Mouse (Mus musculus) embryonic facial prominence, embryonic 14.5 days (tissue): ENCODE measurements around the gene Nmur2. TPM values are rescaled to one million over a fixed set of nuclear protein-coding genes. Genes with fewer than 3 reads are reported as not detected.

Experiments used
- ATAC-seq: fragments of 200-750 bp; cut with Nextera tagmentation; 2 replicates; pipeline ENCODE4 v1.8.0; 2017; ENCODE audit warnings: low read depth, moderate number of reproducible peaks, moderate TSS enrichment
- DNase-seq: peaks from one replicate; pipeline ENCODE4 v3.0.0-alpha.2; 2015; ENCODE audit warnings: low spot score
- H3K27ac ChIP-seq: fragments of 300-500 bp; sonication (generic); replicated peaks from 2 replicates; pipeline ENCODE4 v1.5.1; 2014; ENCODE audit warnings: low read depth, mild to moderate bottlenecking, low read length, moderate library complexity
- H3K27me3 ChIP-seq: fragments of 300-500 bp; sonication (generic); replicated peaks from 2 replicates; pipeline ENCODE4 v1.6.1; 2014; ENCODE audit warnings: low read length; ENCODE audit not compliant: control insufficient read depth, insufficient read depth
- H3K36me3 ChIP-seq: fragments of 300-500 bp; sonication (generic); 2 replicates; pipeline ENCODE4 v1.6.1; 2014; ENCODE audit warnings: low read length, mixed read lengths; ENCODE audit not compliant: control insufficient read depth, insufficient read depth
- H3K4me1 ChIP-seq: fragments of 300-500 bp; sonication (generic); 2 replicates; pipeline ENCODE4 v1.6.1; 2014; ENCODE audit warnings: antibody characterized with exemption, low read length; ENCODE audit not compliant: control insufficient read depth, insufficient read depth
- H3K4me2 ChIP-seq: fragments of 300-500 bp; sonication (generic); 2 replicates; pipeline ENCODE4 v1.6.1; 2014; ENCODE audit warnings: low read depth, mild to moderate bottlenecking, low read length, moderate library complexity, mixed read lengths
- H3K4me3 ChIP-seq: fragments of 300-500 bp; sonication (generic); 2 replicates; pipeline ENCODE4 v1.5.1; 2014; ENCODE audit warnings: low read depth, mild to moderate bottlenecking, low read length
- H3K9ac ChIP-seq: fragments of 300-500 bp; sonication (generic); 2 replicates; pipeline ENCODE4 v1.6.1; 2014; ENCODE audit warnings: low read depth, mild to moderate bottlenecking, low read length, moderate library complexity, mixed read lengths
- H3K9me3 ChIP-seq: fragments of 300-500 bp; sonication (generic); 2 replicates; pipeline ENCODE4 v1.6.1; 2016; ENCODE audit warnings: low read length; ENCODE audit not compliant: control insufficient read depth
- WGBS: fragments of 180-500 bp; shearing (Covaris S2); extraction: QIAGEN DNeasy Blood & Tissue Kit; methylation state at CpG from one replicate; pipeline ENCODE4 v1.1.7; 2014; 5-methylcytosine and 5-hydroxymethylcytosine counted together
- polyA plus RNA-seq: library from polyadenylated mRNA; unstranded; fragments of >200 nt; fragmentation: Nextera tagmentation; extraction: Ambion mirVana; gene quantifications from 2 replicates; pipeline ENCODE4 v1.2.1, GENCODE M21; 2014

The Nmur2 gene
- polyA plus RNA-seq, 1 experiment from 2014 or later = 0.24 TPM

GRCm38 (mm10) chr11:56025746-56026570, 14.9 kb downstream of the Nmur2 start:
- H3K4me1 ChIP-seq = no peaks in the 10 kb centered on the region
- ATAC-seq (no peak), DNase-seq (peak; percentile 31)
- 72% methylated on average over 10 of the region's 10 CpGs for WGBS
- no peaks in the 10 kb centered on the region for H3K27me3 ChIP-seq
- no peak overlapping the region for H3K4me3 ChIP-seq
- no peaks in the 10 kb centered on the region for H3K36me3 ChIP-seq
- no peak overlapping the region for H3K27ac ChIP-seq
- no peak overlapping the region for H3K4me2 ChIP-seq
- no peaks in the 10 kb centered on the region for H3K9me3 ChIP-seq
- H3K9ac ChIP-seq = no peak overlapping the region

DNA sequence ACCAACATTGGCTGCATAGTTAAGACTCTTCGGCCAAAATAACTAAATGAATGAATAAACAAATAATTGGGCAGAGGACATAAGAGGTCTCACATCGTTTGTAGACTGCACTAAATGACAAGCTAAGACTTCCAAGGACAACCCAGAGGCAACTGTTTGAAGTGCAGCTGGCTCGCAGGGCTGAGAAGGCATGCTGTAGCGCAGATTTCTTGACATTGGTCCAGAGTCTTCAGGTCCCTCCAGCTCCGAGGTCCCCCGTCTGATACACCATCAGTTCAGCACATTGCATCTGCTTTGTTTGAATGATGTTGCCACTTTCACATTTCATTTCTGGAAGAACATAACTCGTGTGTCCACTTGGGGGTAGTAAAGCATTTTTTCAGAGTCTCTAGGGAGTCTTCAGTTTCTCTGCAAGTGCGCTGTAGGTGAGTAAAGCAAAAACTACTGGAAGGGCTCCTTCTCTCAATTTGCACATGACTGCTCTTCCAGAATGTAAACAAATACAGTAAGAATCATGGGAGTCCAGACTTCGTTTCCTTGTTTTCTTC, 27.2 kb downstream of the Nmur2 start:
- no peaks in the 10 kb centered on the region for H3K9me3 ChIP-seq
- H3K4me2 ChIP-seq = no peak overlapping the region
- no peaks in the 10 kb centered on the region for H3K27me3 ChIP-seq
- ATAC-seq (no peak), DNase-seq (peak; percentile 19)
- 38% methylated on average over 9 of the region's 9 CpGs for WGBS
- no peak overlapping the region for H3K9ac ChIP-seq
- H3K4me1 ChIP-seq = no peaks in the 10 kb centered on the region
- no peak overlapping the region for H3K4me3 ChIP-seq
- H3K27ac ChIP-seq = no peak overlapping the region
- no peaks in the 10 kb centered on the region for H3K36me3 ChIP-seq

DNA sequence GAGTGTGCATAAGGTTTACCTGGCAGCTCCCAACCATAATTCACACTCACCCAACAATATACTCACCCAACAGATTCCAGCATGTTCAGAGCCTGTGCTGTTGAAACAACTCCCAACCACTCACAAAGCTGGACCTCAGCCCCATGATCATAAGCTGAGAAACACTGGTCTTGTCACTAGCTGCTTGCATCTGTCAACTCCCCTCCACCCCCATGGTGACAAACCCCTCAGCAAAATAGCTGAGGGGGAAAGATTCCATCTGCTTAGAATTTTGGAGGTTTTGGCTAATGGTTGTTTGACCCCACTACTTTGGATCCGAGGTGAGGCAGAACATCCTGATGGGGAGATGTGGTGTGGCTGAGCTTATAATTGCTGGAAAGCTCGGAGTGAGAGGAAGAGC, 28.4 kb downstream of the Nmur2 start:
- no peak overlapping the region for H3K27ac ChIP-seq
- no peak overlapping the region for H3K4me3 ChIP-seq
- WGBS = 63% methylated on average over 2 of the region's 2 CpGs
- H3K36me3 ChIP-seq = no peaks in the 10 kb centered on the region
- H3K27me3 ChIP-seq = no peaks in the 10 kb centered on the region
- no peak overlapping the region for H3K9ac ChIP-seq
- no peak for DNase-seq
- H3K4me1 ChIP-seq = no peaks in the 10 kb centered on the region
- no peak for ATAC-seq
- no peak overlapping the region for H3K4me2 ChIP-seq
- no peaks in the 10 kb centered on the region for H3K9me3 ChIP-seq

DNA sequence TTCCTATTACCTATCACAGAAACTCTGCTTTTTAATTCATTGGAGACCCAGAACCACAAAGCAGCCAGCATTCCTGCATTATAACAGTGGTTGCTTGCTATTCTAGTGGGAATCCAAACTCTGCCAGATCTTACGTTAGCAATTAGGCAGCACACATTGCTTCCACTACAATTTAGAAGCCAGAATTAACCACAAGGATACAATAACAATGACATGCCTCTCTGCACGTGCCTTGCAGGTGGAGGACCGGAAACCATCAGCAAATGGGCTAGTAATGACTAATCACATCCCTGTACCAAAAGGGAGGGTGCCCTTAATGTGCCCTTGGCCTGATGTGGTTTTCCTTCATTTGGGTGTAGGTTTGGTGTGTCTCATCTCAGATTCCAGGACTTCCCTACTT, 32.5 kb downstream of the Nmur2 start:
- Histone ChIP-seq H3K36me3 (no peaks in the 10 kb centered on the region), H3K4me1 (no peaks in the 10 kb centered on the region), H3K4me2 (no peak overlapping the region), H3K9me3 (no peaks in the 10 kb centered on the region), H3K27me3 (no peaks in the 10 kb centered on the region), H3K9ac (no peak overlapping the region), H3K27ac (no peak overlapping the region), H3K4me3 (no peak overlapping the region)
- no peak for ATAC-seq
- WGBS = 45% methylated on average over 3 of the region's 3 CpGs
- DNase-seq = peak; percentile 46

DNA sequence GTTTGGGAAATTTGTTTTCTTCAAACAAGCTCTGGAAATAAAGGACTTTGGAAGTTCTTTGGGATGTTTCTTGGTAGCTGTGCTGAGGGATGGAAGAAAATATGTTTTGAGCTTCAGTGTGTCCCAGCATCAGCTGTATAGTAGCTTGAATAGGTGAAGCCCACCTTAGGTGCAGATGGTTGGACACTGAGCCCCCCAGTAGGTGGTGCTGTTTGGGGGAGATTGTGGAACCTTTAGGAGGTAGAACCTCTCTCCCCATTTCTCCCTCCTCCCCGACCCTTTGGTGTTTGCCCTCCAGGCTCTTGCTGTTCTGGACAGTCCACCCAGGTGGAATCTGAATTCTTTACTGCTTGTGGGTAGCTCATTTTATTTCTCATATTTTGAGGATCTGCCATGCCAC, 48.0 kb downstream of the Nmur2 start:
- Histone ChIP-seq H3K9ac (no peak overlapping the region), H3K27me3 (no peaks in the 10 kb centered on the region), H3K4me1 (no peaks in the 10 kb centered on the region), H3K4me3 (no peak overlapping the region), H3K36me3 (no peaks in the 10 kb centered on the region), H3K27ac (no peak overlapping the region), H3K9me3 (no peaks in the 10 kb centered on the region), H3K4me2 (no peak overlapping the region)
- WGBS = 44% methylated on average over 1 of the region's 1 CpGs
- no peak for ATAC-seq
- DNase-seq = no peak

- WGBS = 43% methylated on average over 3 of the region's 3 CpGs
- Histone ChIP-seq H3K4me3 (no peak overlapping the region), H3K4me2 (no peak overlapping the region), H3K4me1 (no peaks in the 10 kb centered on the region), H3K27ac (no peak overlapping the region), H3K27me3 (no peaks in the 10 kb centered on the region), H3K9me3 (no peaks in the 10 kb centered on the region), H3K9ac (no peak overlapping the region), H3K36me3 (no peaks in the 10 kb centered on the region)
- ATAC-seq (no peak), DNase-seq (peak; percentile 66)
Observed at GRCm38 (mm10) chr11:55992148-55992547, 48.7 kb downstream of the Nmur2 start.

DNA sequence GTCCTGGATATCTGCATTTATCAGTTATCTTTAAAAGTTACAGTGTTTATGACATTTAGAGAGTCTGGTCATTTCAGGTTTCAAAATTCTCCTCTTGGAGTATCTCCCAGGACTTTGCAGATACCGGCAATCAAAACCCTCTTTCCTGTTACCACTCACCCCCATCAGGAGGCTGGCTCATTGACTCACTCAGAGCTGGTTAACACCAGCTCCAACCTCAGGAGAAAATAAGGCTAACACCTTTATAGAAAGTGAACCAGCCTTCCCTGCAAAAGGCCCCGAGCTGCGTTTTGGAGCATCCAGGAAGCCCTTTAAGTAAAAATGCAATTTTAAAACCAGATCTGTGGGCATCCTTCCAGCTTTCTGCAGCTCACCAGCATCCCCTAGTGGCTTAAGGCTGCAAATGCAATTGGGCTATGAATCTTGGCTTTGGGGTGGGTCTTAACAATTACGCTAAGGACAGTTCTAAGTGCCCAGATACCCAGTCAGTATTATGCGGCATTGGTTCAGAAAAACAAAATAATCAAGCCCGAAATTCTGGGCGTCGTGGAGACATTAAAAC, 49.2 kb downstream of the Nmur2 start:
- WGBS = 12% methylated on average over 8 of the region's 8 CpGs
- DNase-seq = peak; percentile 48
- no peak overlapping the region for H3K9ac ChIP-seq
- H3K36me3 ChIP-seq = no peaks in the 10 kb centered on the region
- no peak overlapping the region for H3K27ac ChIP-seq
- no peaks in the 10 kb centered on the region for H3K4me1 ChIP-seq
- no peaks in the 10 kb centered on the region for H3K9me3 ChIP-seq
- H3K4me3 ChIP-seq = no peak overlapping the region
- no peaks in the 10 kb centered on the region for H3K27me3 ChIP-seq
- ATAC-seq = no peak
- H3K4me2 ChIP-seq = no peak overlapping the region

GRCm38 (mm10) chr11:55984643-55985042, 56.2 kb downstream of the Nmur2 start:
- Histone ChIP-seq H3K36me3 (no peaks in the 10 kb centered on the region), H3K4me1 (no peaks in the 10 kb centered on the region), H3K9me3 (no peaks in the 10 kb centered on the region), H3K27ac (no peak overlapping the region), H3K4me3 (no peak overlapping the region), H3K27me3 (no peaks in the 10 kb centered on the region), H3K4me2 (no peak overlapping the region), H3K9ac (no peak overlapping the region)
- WGBS = 65% methylated on average over 3 of the region's 3 CpGs
- DNase-seq = no peak
- no peak for ATAC-seq
